Mouse (Mus musculus): Measurements from ENCODE around the gene Gabbr2.

GRCm38 (mm10) chr4:46982094-46982493 lies 9.6 kb downstream of the Gabbr2 start:
- TF ChIP-seq POLR2A (IDR thresholded peaks at IDR 0.05; ENCODE audit: borderline replicate concordance, insufficient read depth, low read length), result no peak
- no peak for TF ChIP-seq CTCF (IDR thresholded peaks at IDR 0.05; ENCODE audit: borderline replicate concordance, insufficient read depth, low read depth, low read length)

Data from cerebellum, adult 2 months (tissue).